Mouse (Mus musculus): ENCODE measurements around the gene Gm20716. TPM values are rescaled to one million over a fixed set of nuclear protein-coding genes. Genes with fewer than 3 reads are reported as not detected.

The Gm20716 gene
- polyA plus RNA-seq, 1 experiment: 20.7 TPM

GRCm38 (mm10) chr2:168154090-168154881, 75.9 kb downstream of the Gm20716 start:
- Histone ChIP-seq H3K27ac (ENCODE audit: control insufficient read depth, insufficient read depth, low read depth, low read length) (no peak overlapping the region), H3K4me3 (ENCODE audit: control insufficient read depth, low read depth, low read length) (no peak overlapping the region), H3K27me3 (ENCODE audit: control insufficient read depth, insufficient read depth, low read length) (no peaks in the 10 kb centered on the region), H3K36me3 (ENCODE audit: control insufficient read depth, insufficient read depth, low read length) (no peaks in the 10 kb centered on the region), H3K4me1 (ENCODE audit: control insufficient read depth, insufficient read depth, low read length) (peaks cover 6% of the 10 kb centered on the region)
- TF ChIP-seq CTCF (IDR thresholded peaks at IDR 0.05; ENCODE audit: control insufficient read depth, insufficient read depth, insufficient replicate concordance, low read depth, low read length): peak; percentile 66
- no peak for TF ChIP-seq POLR2A (IDR thresholded peaks at IDR 0.05; ENCODE audit: control insufficient read depth, low read depth, low read length)

GRCm38 (mm10) chr2:168149241-168149640, 80.9 kb downstream of the Gm20716 start:
- Histone ChIP-seq H3K4me3 (ENCODE audit: control insufficient read depth, low read depth, low read length) (no peak overlapping the region), H3K36me3 (ENCODE audit: control insufficient read depth, insufficient read depth, low read length) (no peaks in the 10 kb centered on the region), H3K4me1 (ENCODE audit: control insufficient read depth, insufficient read depth, low read length) (peaks cover 3% of the 10 kb centered on the region; the same call in 1 of the 2 replicates), H3K27ac (ENCODE audit: control insufficient read depth, insufficient read depth, low read depth, low read length) (no peak overlapping the region), H3K27me3 (ENCODE audit: control insufficient read depth, insufficient read depth, low read length) (no peaks in the 10 kb centered on the region)
- no peak for TF ChIP-seq CTCF (IDR thresholded peaks at IDR 0.05; ENCODE audit: control insufficient read depth, insufficient read depth, insufficient replicate concordance, low read depth, low read length)
- no peak for TF ChIP-seq POLR2A (IDR thresholded peaks at IDR 0.05; ENCODE audit: control insufficient read depth, low read depth, low read length)

GRCm38 (mm10) chr2:168147722-168148432, 82.3 kb downstream of the Gm20716 start:
- Histone ChIP-seq H3K4me3 (ENCODE audit: control insufficient read depth, low read depth, low read length) (no peak overlapping the region), H3K27me3 (ENCODE audit: control insufficient read depth, insufficient read depth, low read length) (no peaks in the 10 kb centered on the region), H3K36me3 (ENCODE audit: control insufficient read depth, insufficient read depth, low read length) (no peaks in the 10 kb centered on the region), H3K4me1 (ENCODE audit: control insufficient read depth, insufficient read depth, low read length) (no peaks in the 10 kb centered on the region), H3K27ac (ENCODE audit: control insufficient read depth, insufficient read depth, low read depth, low read length) (no peak overlapping the region)
- TF ChIP-seq POLR2A (IDR thresholded peaks at IDR 0.05; ENCODE audit: control insufficient read depth, low read depth, low read length) (no peak), CTCF (IDR thresholded peaks at IDR 0.05; ENCODE audit: control insufficient read depth, insufficient read depth, insufficient replicate concordance, low read depth, low read length) (no peak)

- Histone ChIP-seq H3K4me1 (ENCODE audit: control insufficient read depth, insufficient read depth, low read length) (no peaks in the 10 kb centered on the region), H3K4me3 (ENCODE audit: control insufficient read depth, low read depth, low read length) (no peak overlapping the region), H3K27ac (ENCODE audit: control insufficient read depth, insufficient read depth, low read depth, low read length) (no peak overlapping the region), H3K36me3 (ENCODE audit: control insufficient read depth, insufficient read depth, low read length) (no peaks in the 10 kb centered on the region), H3K27me3 (ENCODE audit: control insufficient read depth, insufficient read depth, low read length) (no peaks in the 10 kb centered on the region)
- no peak for TF ChIP-seq POLR2A (IDR thresholded peaks at IDR 0.05; ENCODE audit: control insufficient read depth, low read depth, low read length)
Observed at GRCm38 (mm10) chr2:168145437-168145836, 84.7 kb downstream of the Gm20716 start.

GRCm38 (mm10) chr2:168143794-168144193, 86.4 kb downstream of the Gm20716 start:
- TF ChIP-seq CTCF (IDR thresholded peaks at IDR 0.05; ENCODE audit: control insufficient read depth, insufficient read depth, insufficient replicate concordance, low read depth, low read length) (no peak), POLR2A (IDR thresholded peaks at IDR 0.05; ENCODE audit: control insufficient read depth, low read depth, low read length) (no peak)
- no peaks in the 10 kb centered on the region for H3K36me3 ChIP-seq (ENCODE audit: control insufficient read depth, insufficient read depth, low read length)
- H3K4me3 ChIP-seq (ENCODE audit: control insufficient read depth, low read depth, low read length): no peak overlapping the region
- no peaks in the 10 kb centered on the region for H3K27me3 ChIP-seq (ENCODE audit: control insufficient read depth, insufficient read depth, low read length)
- H3K4me1 ChIP-seq (ENCODE audit: control insufficient read depth, insufficient read depth, low read length): no peaks in the 10 kb centered on the region
- no peak overlapping the region for H3K27ac ChIP-seq (ENCODE audit: control insufficient read depth, insufficient read depth, low read depth, low read length)

GRCm38 (mm10) chr2:168137161-168137560, 93.0 kb downstream of the Gm20716 start:
- no peaks in the 10 kb centered on the region for H3K4me1 ChIP-seq (ENCODE audit: control insufficient read depth, insufficient read depth, low read length)
- H3K36me3 ChIP-seq (ENCODE audit: control insufficient read depth, insufficient read depth, low read length): no peaks in the 10 kb centered on the region
- no peak overlapping the region for H3K27ac ChIP-seq (ENCODE audit: control insufficient read depth, insufficient read depth, low read depth, low read length)
- TF ChIP-seq POLR2A (IDR thresholded peaks at IDR 0.05; ENCODE audit: control insufficient read depth, low read depth, low read length): no peak
- no peaks in the 10 kb centered on the region for H3K27me3 ChIP-seq (ENCODE audit: control insufficient read depth, insufficient read depth, low read length)
- H3K4me3 ChIP-seq (ENCODE audit: control insufficient read depth, low read depth, low read length): no peak overlapping the region

Other genes starting within 250 kb of the Gm20716 start
- gene Ripor3, start 219.7 kb downstream of the Gm20716 start, polyA plus RNA-seq (2012; rRNA removed): 0.22 and 0.90 TPM in 2 replicates
- 5.8 and 6.9 TPM in 2 replicates for gene Pard6b, start 149.4 kb downstream of the Gm20716 start, polyA plus RNA-seq (2012; rRNA removed)
- 23.8 and 26.7 TPM in 2 replicates for gene Adnp, start 23.3 kb downstream of the Gm20716 start, polyA plus RNA-seq (2012; rRNA removed)
- gene Dpm1, start 227 bp upstream of the Gm20716 start, polyA plus RNA-seq (2012; rRNA removed): 30.2 and 35.8 TPM in 2 replicates
- gene Mocs3, start 258 bp upstream of the Gm20716 start, polyA plus RNA-seq (2012; rRNA removed): 33.8 and 41.3 TPM in 2 replicates
- gene Kcng1, start 51.4 kb upstream of the Gm20716 start, polyA plus RNA-seq (2012; rRNA removed): 6.9 and 7.3 TPM in 2 replicates

Data from testis, adult 2 months (tissue).